Mouse (Mus musculus): ENCODE results near the gene Alk.

DNA sequence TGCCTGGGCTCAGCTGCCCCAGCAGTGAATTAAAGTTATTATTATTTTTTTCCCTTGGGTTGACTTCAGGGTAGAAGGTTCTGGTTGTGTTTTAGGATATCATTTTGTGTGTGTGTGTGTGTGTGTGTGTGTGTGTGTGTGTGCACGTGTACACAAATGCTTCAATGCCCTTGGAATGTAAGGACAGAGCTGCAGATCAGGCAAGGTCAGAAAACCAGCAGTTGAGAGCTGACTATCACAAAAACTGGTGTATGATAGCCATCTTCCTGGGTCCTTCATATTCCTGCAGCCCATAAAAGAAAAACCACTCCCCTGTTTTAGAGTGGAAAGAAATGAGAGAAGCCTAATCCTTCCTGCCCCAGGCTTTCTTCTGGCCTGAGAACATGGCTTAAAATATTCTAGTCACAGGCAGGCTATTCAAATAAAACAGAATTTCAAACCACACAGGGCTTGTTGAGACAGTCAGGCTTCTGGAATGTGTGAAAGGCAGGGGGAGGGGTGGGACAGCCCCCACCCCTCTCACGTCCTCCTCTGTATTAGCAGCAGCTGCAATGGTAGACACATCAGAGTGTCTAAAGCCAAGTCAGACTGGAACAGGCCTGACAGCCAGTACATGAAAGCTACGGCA lies 623.8 kb downstream of the Alk start:
- TF ChIP-seq POLR2A (IDR thresholded peaks at IDR 0.05; ENCODE audit: insufficient read depth, low read depth, low read length) (no peak), CTCF (IDR thresholded peaks at IDR 0.05; ENCODE audit: insufficient read depth, low read depth, low read length) (no peak)
